Mouse (Mus musculus) bone marrow, adult 2 months (tissue): ENCODE results near the gene Notum. TPM values are rescaled to one million over a fixed set of nuclear protein-coding genes. Genes with fewer than 3 reads are reported as not detected.

Experiments
- H3K27ac ChIP-seq: fragments of 200-500 bp; 2 replicates; pipeline ENCODE4 v1.5.1; 2012; ENCODE audit warnings: low read depth, mild to moderate bottlenecking, control low read depth, inconsistent platforms, low read length; ENCODE audit not compliant: control insufficient read depth, poor library complexity, insufficient read depth
- H3K4me1 ChIP-seq: fragments of 200-500 bp; 2 replicates; pipeline ENCODE4 v1.6.1; 2011; ENCODE audit warnings: low read length; ENCODE audit not compliant: control insufficient read depth, insufficient read depth
- H3K4me3 ChIP-seq: fragments of 200-500 bp; replicated peaks from 2 replicates; pipeline ENCODE3; 2011; ENCODE audit warnings: mild to moderate bottlenecking, low read depth, low read length, control low read depth; ENCODE audit not compliant: control insufficient read depth
- CTCF ChIP-seq: fragments of 200-500 bp; IDR thresholded peaks from 2 replicates; pipeline ENCODE4 v1.5.1; 2011; ENCODE audit warnings: low read length, control low read depth; ENCODE audit not compliant: control insufficient read depth, insufficient read depth
- POLR2A ChIP-seq: fragments of 200-500 bp; IDR thresholded peaks from 2 replicates; pipeline ENCODE4 v1.6.1; 2011; ENCODE audit warnings: low read depth, mild to moderate bottlenecking, control low read depth, low read length, borderline replicate concordance; ENCODE audit not compliant: control insufficient read depth
- WGBS: fragments of 180-500 bp; shearing (Covaris S2); methylation state at CpG from one replicate; pipeline ENCODE4 v1.1.7; 2018; 5-methylcytosine and 5-hydroxymethylcytosine counted together
- polyA plus RNA-seq: library from polyadenylated mRNA; stranded (reverse); fragments of >200 nt; gene quantifications from 2 replicates; pipeline ENCODE4 v1.2.4, GENCODE M21; 2011; ENCODE audit warnings: low replicate concordance; ENCODE audit not compliant: missing spikeins, insufficient read depth, insufficient read length

Gene Notum
- not detected in 2 replicates for polyA plus RNA-seq

DNA sequence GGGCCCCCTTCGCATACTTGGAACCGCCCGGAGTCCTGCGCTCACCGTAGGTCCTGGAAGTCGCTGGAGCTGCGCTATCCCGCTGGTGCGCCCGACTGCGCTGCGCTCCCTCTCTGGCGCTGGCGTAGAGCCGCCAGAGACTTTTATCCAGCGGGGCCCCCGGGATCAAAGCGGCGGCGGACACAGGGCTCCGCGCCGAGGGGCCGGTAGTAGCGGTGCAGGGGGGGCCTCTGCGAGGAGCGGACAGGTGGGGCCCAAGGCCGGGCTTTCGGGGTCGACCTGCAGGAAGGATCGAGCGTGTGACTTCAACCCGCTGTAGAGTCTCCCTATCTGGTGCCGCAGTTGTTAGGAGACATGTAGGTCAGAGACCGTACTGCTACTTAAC lies at the start of gene Notum:
Gene Notum (minus strand): TSS at position 100 of the 385 bp plus-strand sequence.
- H3K27ac ChIP-seq: no peak within 1 kb of the TSS; the same call in 1 of the 2 replicates
- TF ChIP-seq CTCF: no peak
- no peak for TF ChIP-seq POLR2A
- no peaks in the 10 kb centered on the region for H3K4me1 ChIP-seq
- WGBS: 5% methylated on average over 35 of the region's 35 CpGs
- no peak within 1 kb of the TSS for H3K4me3 ChIP-seq

GRCm38 (mm10) chr11:120710672-120711071 lies 49.7 kb upstream of the Notum start:
- 86% methylated on average over 5 of the region's 5 CpGs for WGBS
- no peak overlapping the region for H3K27ac ChIP-seq
- no peak for TF ChIP-seq POLR2A
- no peak for TF ChIP-seq CTCF
- no peak overlapping the region for H3K4me3 ChIP-seq
- no peaks in the 10 kb centered on the region; the same call in 1 of the 2 replicates for H3K4me1 ChIP-seq

DNA sequence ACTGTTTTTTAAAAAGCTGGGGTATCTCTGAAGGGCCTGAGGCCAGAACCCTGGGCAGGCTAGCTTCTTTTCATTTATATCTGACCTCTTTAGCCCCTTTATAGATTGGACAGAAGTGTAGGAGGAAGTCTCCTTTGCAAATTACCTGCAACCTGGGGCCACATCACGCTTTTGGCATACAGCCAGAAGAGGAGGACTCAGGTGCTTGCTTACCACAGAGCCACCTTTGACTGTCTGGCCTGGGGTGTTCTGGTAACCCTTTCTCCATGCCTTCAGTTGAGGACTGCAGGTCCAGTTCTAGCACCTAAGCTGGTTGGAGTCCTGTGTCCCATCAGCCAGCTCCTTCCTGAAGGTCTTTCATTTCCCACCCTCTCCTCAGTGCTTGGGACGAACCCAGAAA lies 48.6 kb upstream of the Notum start:
- H3K27ac ChIP-seq: no peak overlapping the region
- no peak overlapping the region for H3K4me3 ChIP-seq
- no peaks in the 10 kb centered on the region; the same call in 1 of the 2 replicates for H3K4me1 ChIP-seq
- no peak for TF ChIP-seq CTCF
- no peak for TF ChIP-seq POLR2A
- WGBS: 77% methylated on average over 2 of the region's 2 CpGs

GRCm38 (mm10) chr11:120707969-120708368 lies 47.0 kb upstream of the Notum start:
- H3K4me3 ChIP-seq: no peak overlapping the region
- 91% methylated on average over 5 of the region's 5 CpGs for WGBS
- TF ChIP-seq POLR2A: no peak
- no peak for TF ChIP-seq CTCF
- H3K4me1 ChIP-seq: no peaks in the 10 kb centered on the region; the same call in 1 of the 2 replicates
- no peak overlapping the region for H3K27ac ChIP-seq

- no peak for TF ChIP-seq CTCF
- no peak for TF ChIP-seq POLR2A
- Histone ChIP-seq H3K27ac (no peak overlapping the region), H3K4me1 (no peaks in the 10 kb centered on the region), H3K4me3 (no peak overlapping the region)
- 85% methylated on average over 12 of the region's 12 CpGs for WGBS
Observed at GRCm38 (mm10) chr11:120707225-120707624, 46.2 kb upstream of the Notum start.

GRCm38 (mm10) chr11:120706120-120706519 lies 45.1 kb upstream of the Notum start:
- 89% methylated on average over 5 of the region's 5 CpGs for whole genome bisulfite sequencing
- H3K4me1 ChIP-seq: no peaks in the 10 kb centered on the region
- no peak overlapping the region for H3K4me3 ChIP-seq

GRCm38 (mm10) chr11:120704486-120705325 lies 43.7 kb upstream of the Notum start:
- TF ChIP-seq POLR2A (no peak), CTCF (no peak)
- Histone ChIP-seq H3K4me3 (no peak overlapping the region), H3K4me1 (no peaks in the 10 kb centered on the region), H3K27ac (no peak overlapping the region)
- 80% methylated on average over 8 of the region's 8 CpGs for WGBS

More at GRCm38 (mm10) chr11:120706120-120706519, 45.1 kb upstream of the Notum start:
- TF ChIP-seq POLR2A (no peak), CTCF (no peak)
- H3K27ac ChIP-seq: no peak overlapping the region

DNA sequence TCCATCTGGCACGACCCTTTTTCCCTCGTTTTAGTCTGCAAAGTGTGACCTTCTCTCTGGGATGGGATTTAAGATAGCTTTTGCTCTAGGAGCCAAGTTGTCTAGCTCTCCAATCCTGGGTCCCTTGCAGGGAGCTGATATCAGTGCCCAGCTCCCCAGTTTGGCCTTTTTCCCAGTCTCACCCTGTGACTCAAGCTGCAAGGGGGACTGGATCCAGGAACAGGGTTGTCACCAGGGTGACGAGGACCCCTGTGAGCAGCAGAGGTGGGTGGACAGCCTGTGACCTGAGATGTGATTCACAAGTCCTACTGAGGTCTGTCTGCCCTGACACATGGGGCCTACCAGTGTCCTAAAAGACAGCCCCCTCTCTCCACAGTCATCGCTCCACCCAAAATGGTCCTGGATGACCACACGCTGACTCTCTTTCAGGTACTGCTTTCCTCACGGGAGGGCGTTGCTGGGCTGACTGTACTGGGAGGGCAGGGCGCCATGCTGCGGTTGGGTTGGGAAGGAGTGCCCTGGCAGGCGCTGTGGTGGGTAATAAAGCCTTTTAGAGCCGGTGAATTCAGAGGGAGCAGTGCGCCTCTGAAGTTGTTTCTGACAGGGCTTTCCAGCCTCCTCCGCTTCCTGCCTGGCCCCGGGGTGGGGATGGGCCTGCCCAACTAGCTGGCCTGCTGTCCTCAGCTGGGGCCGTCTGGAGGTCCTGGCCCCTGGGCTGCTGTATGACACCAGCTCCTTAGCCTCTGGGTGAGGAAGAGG lies 42.9 kb upstream of the Notum start:
- no peak overlapping the region for H3K4me3 ChIP-seq
- no peak overlapping the region for H3K27ac ChIP-seq
- WGBS: 84% methylated on average over 15 of the region's 15 CpGs
- TF ChIP-seq CTCF (no peak), POLR2A (no peak)
- no peaks in the 10 kb centered on the region for H3K4me1 ChIP-seq
